Mouse (Mus musculus) myocyte (in vitro differentiated cells): Measurements from ENCODE around the gene Gpx7. TPM values are rescaled to one million over a fixed set of nuclear protein-coding genes. Genes with fewer than 3 reads are reported as not detected.

Experiments
- H3K27me3 ChIP-seq: one replicate; pipeline ENCODE4 v1.6.1; 2011; ENCODE audit not compliant: control insufficient read depth, insufficient read depth, insufficient read length
- H3K36me3 ChIP-seq: one replicate; pipeline ENCODE4 v1.6.1; 2011; ENCODE audit not compliant: control insufficient read depth, insufficient read depth
- H3K4me2 ChIP-seq: one replicate; pipeline ENCODE4 v1.6.1; 2011; ENCODE audit warnings: low read depth, control low read depth
- H3K4me3 ChIP-seq: one replicate; pipeline ENCODE4 v1.5.1; 2011; ENCODE audit warnings: mild to moderate bottlenecking, control low read depth, moderate library complexity
- H3K79me2 ChIP-seq: one replicate; pipeline ENCODE4 v1.6.1; 2011; ENCODE audit not compliant: control insufficient read depth, insufficient read depth
- H3ac ChIP-seq: one replicate; pipeline ENCODE4 v1.6.1; 2011; ENCODE audit not compliant: control insufficient read depth, insufficient read length
- CEBPB ChIP-seq: IDR thresholded peaks from 2 replicates; pipeline ENCODE4 v1.6.1; 2011; ENCODE audit warnings: mild to moderate bottlenecking, moderate library complexity; ENCODE audit not compliant: poor library complexity, insufficient read depth, severe bottlenecking
- E2F4 ChIP-seq: IDR thresholded peaks from one replicate; pipeline ENCODE4 v1.6.1; 2011; ENCODE audit warnings: mild to moderate bottlenecking, control low read depth, moderate library complexity; ENCODE audit not compliant: insufficient read depth
- MAX ChIP-seq: IDR thresholded peaks from one replicate; pipeline ENCODE4 v1.6.1; 2011; ENCODE audit warnings: low read depth, mild to moderate bottlenecking, control low read depth
- MYOD1 ChIP-seq, 3 experiments: IDR thresholded peaks; one replicate each; pipeline ENCODE4 v1.6.1; 2011; ENCODE audit warnings: control low read depth in 2 of 3, low read depth in 2 of 3, mild to moderate bottlenecking in 2 of 3, moderate library complexity in 1 of 3; ENCODE audit not compliant: insufficient read length in 2 of 3, control insufficient read depth in 1 of 3
- MYOG ChIP-seq, 3 experiments: IDR thresholded peaks; one replicate each; pipeline ENCODE4 v1.6.1; 2011; ENCODE audit warnings: control low read depth in 2 of 3, low read depth in 2 of 3, mild to moderate bottlenecking in 2 of 3; ENCODE audit not compliant: insufficient read length in 2 of 3, control insufficient read depth in 1 of 3, insufficient read depth in 1 of 3
- POLR2A ChIP-seq: IDR thresholded peaks from one replicate; pipeline ENCODE4 v1.6.1; 2011; ENCODE audit warnings: low read depth, mild to moderate bottlenecking, control low read depth, moderate library complexity; ENCODE audit not compliant: insufficient read length
- POLR2AphosphoS2 ChIP-seq: IDR thresholded peaks from one replicate; pipeline ENCODE4 v1.6.1; 2011; ENCODE audit warnings: low read depth, control low read depth; ENCODE audit not compliant: insufficient read length
- REST ChIP-seq: IDR thresholded peaks from one replicate; pipeline ENCODE4 v1.6.1; 2011; ENCODE audit warnings: mild to moderate bottlenecking, control low read depth, moderate library complexity; ENCODE audit not compliant: insufficient read depth, insufficient read length
- SRF ChIP-seq: IDR thresholded peaks from one replicate; pipeline ENCODE4 v1.6.1; 2011; ENCODE audit warnings: low read depth; ENCODE audit not compliant: control insufficient read depth, insufficient read length
- TCF12 ChIP-seq: IDR thresholded peaks from one replicate; pipeline ENCODE4 v1.6.1; 2011; ENCODE audit warnings: mild to moderate bottlenecking, control low read depth; ENCODE audit not compliant: poor library complexity, insufficient read depth, severe bottlenecking
- TCF3 ChIP-seq: IDR thresholded peaks from one replicate; pipeline ENCODE4 v1.6.1; 2011; ENCODE audit warnings: low read depth, control low read depth; ENCODE audit not compliant: insufficient read length
- USF1 ChIP-seq: IDR thresholded peaks from one replicate; pipeline ENCODE4 v1.6.1; 2011; ENCODE audit warnings: low read depth, mild to moderate bottlenecking, control low read depth, moderate library complexity
- polyA plus RNA-seq: library from polyadenylated mRNA; unstranded; fragments of >200 nt; fragmentation: generic; extraction: Trizol; gene quantifications from one replicate; pipeline ENCODE4 v1.2.1, GENCODE M21; 2012; ENCODE audit warnings: missing spikeins

Gpx7 gene
- polyA plus RNA-seq, 1 experiment, result 0.34 TPM

GRCm38 (mm10) chr4:108436225-108436624 lies 29.5 kb upstream of the Gpx7 start:
- Histone ChIP-seq H3K4me2 (no peak overlapping the region), H3K79me2 (no peaks in the 10 kb centered on the region), H3ac (no peak overlapping the region), H3K27me3 (peaks cover 11% of the 10 kb centered on the region), H3K36me3 (no peaks in the 10 kb centered on the region), H3K4me3 (no peak overlapping the region)
- TF ChIP-seq POLR2AphosphoS2 (no peak), TCF3 (no peak), TCF12 (no peak), MYOG (IDR thresholded peaks at IDR 0.05; ENCODE audit: control insufficient read depth in 1 of 3, insufficient read depth in 1 of 3, insufficient read length in 2 of 3, low read depth in 2 of 3) (no peak), MYOD1 (IDR thresholded peaks at IDR 0.05; ENCODE audit: control insufficient read depth in 1 of 3, insufficient read length in 2 of 3, low read depth in 2 of 3) (no peak), MAX (no peak), SRF (no peak), REST (no peak), POLR2A (no peak), CEBPB (no peak), USF1 (no peak), E2F4 (no peak)

GRCm38 (mm10) chr4:108435646-108436045 lies 28.9 kb upstream of the Gpx7 start:
- peaks cover 14% of the 10 kb centered on the region for H3K27me3 ChIP-seq
- H3K36me3 ChIP-seq, result no peaks in the 10 kb centered on the region
- H3K4me3 ChIP-seq, result no peak overlapping the region
- H3K4me2 ChIP-seq, result no peak overlapping the region
- TF ChIP-seq REST (no peak), POLR2A (no peak), MAX (no peak), E2F4 (no peak), TCF12 (no peak), MYOG (IDR thresholded peaks at IDR 0.05; ENCODE audit: control insufficient read depth in 1 of 3, insufficient read depth in 1 of 3, insufficient read length in 2 of 3, low read depth in 2 of 3) (no peak), TCF3 (no peak), SRF (no peak), USF1 (no peak), CEBPB (no peak), MYOD1 (IDR thresholded peaks at IDR 0.05; ENCODE audit: control insufficient read depth in 1 of 3, insufficient read length in 2 of 3, low read depth in 2 of 3) (no peak), POLR2AphosphoS2 (no peak)
- no peaks in the 10 kb centered on the region for H3K79me2 ChIP-seq
- no peak overlapping the region for H3ac ChIP-seq

- H3K4me2 ChIP-seq, result no peak overlapping the region
- H3K27me3 ChIP-seq, result peaks cover 14% of the 10 kb centered on the region
- H3ac ChIP-seq, result no peak overlapping the region
- H3K36me3 ChIP-seq, result no peaks in the 10 kb centered on the region
- no peaks in the 10 kb centered on the region for H3K79me2 ChIP-seq
- TF ChIP-seq MAX (no peak), MYOD1 (IDR thresholded peaks at IDR 0.05; ENCODE audit: control insufficient read depth in 1 of 3, insufficient read length in 2 of 3, low read depth in 2 of 3) (no peak), POLR2A (no peak), CEBPB (no peak), POLR2AphosphoS2 (no peak), MYOG (IDR thresholded peaks at IDR 0.05; ENCODE audit: control insufficient read depth in 1 of 3, insufficient read depth in 1 of 3, insufficient read length in 2 of 3, low read depth in 2 of 3) (no peak), SRF (no peak), TCF3 (no peak), USF1 (no peak), TCF12 (no peak), E2F4 (no peak), REST (no peak)
- no peak overlapping the region for H3K4me3 ChIP-seq
Observed at GRCm38 (mm10) chr4:108434781-108435180, 28.0 kb upstream of the Gpx7 start.

- no peak for TF ChIP-seq TCF3
- no peak for TF ChIP-seq MYOG (IDR thresholded peaks at IDR 0.05; ENCODE audit: control insufficient read depth in 1 of 3, insufficient read depth in 1 of 3, insufficient read length in 2 of 3, low read depth in 2 of 3)
- no peak for TF ChIP-seq POLR2A
- no peak for TF ChIP-seq REST
- TF ChIP-seq USF1, result no peak
- no peak for TF ChIP-seq CEBPB
- TF ChIP-seq SRF, result no peak
- no peak for TF ChIP-seq POLR2AphosphoS2
- TF ChIP-seq MYOD1 (IDR thresholded peaks at IDR 0.05; ENCODE audit: control insufficient read depth in 1 of 3, insufficient read length in 2 of 3, low read depth in 2 of 3), result no peak
- no peak for TF ChIP-seq TCF12
- Histone ChIP-seq H3K4me2 (no peak overlapping the region), H3ac (no peak overlapping the region)
Observed at GRCm38 (mm10) chr4:108434221-108434620, 27.5 kb upstream of the Gpx7 start.

More at GRCm38 (mm10) chr4:108434221-108434620, 27.5 kb upstream of the Gpx7 start:
- Histone ChIP-seq H3K4me3 (no peak overlapping the region), H3K36me3 (no peaks in the 10 kb centered on the region), H3K79me2 (no peaks in the 10 kb centered on the region), H3K27me3 (peaks cover 14% of the 10 kb centered on the region)
